Mouse (Mus musculus) splenic B cell, adult 2 months (primary cell): ENCODE data around the gene Col6a6.
"Not testable (repeated sequence)": the region's sequence is repeated elsewhere in the genome, so short reads cannot be mapped to it uniquely, and the experiment has no call there.

Experiments
- DNase-seq: peaks from one replicate; pipeline ENCODE4 v3.0.0-alpha.2; 2011; ENCODE audit warnings: low read depth, low spot score
- H3K27me3 ChIP-seq: 2 replicates; pipeline ENCODE4 v1.6.1; 2012; ENCODE audit warnings: mild to moderate bottlenecking, low read length, moderate library complexity, mixed read lengths; ENCODE audit not compliant: control insufficient read depth, poor library complexity, insufficient read depth, severe bottlenecking
- H3K36me3 ChIP-seq: 2 replicates; pipeline ENCODE4 v1.6.1; 2012; ENCODE audit warnings: mild to moderate bottlenecking, low read length, moderate library complexity, mixed read lengths; ENCODE audit not compliant: control insufficient read depth, poor library complexity, insufficient read depth, severe bottlenecking

Col6a6 gene

GRCm38 (mm10) chr9:105827791-105828385, at the start of gene Col6a6:
TSS of gene Col6a6 (minus strand) at chr9:105828160.
- Histone ChIP-seq H3K27me3 (no peaks in the 10 kb centered on the region), H3K36me3 (no peaks in the 10 kb centered on the region)
- DNase-seq: no peak

- no peaks in the 10 kb centered on the region; the same call in 1 of the 2 replicates for H3K27me3 ChIP-seq
- H3K36me3 ChIP-seq: no peaks in the 10 kb centered on the region
- no peak for DNase-seq
Measured at GRCm38 (mm10) chr9:105876124-105876523, 48.2 kb upstream of the Col6a6 start.

- DNase-seq: no peak
- H3K36me3 ChIP-seq: no peaks in the 10 kb centered on the region
- H3K27me3 ChIP-seq: no peaks in the 10 kb centered on the region; the same call in 1 of the 2 replicates
Measured at GRCm38 (mm10) chr9:105871643-105872042, 43.7 kb upstream of the Col6a6 start.

GRCm38 (mm10) chr9:105857773-105858172, 29.8 kb upstream of the Col6a6 start:
- peak; percentile 75 for DNase-seq
- no peaks in the 10 kb centered on the region for H3K36me3 ChIP-seq

DNA sequence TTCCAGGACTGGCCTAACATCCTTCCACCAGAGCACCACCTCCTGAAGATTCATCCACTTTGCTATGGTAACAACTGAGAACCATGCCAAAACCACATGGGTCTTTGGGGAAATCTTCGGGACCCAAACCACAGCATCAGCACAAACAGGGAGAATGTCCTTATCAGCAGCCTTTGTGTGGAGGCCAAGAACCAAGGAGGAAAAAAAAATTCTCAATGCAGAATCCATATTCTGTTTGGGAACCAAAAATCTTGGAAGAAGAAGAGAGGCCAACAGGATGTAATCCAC, 24.8 kb upstream of the Col6a6 start:
- H3K36me3 ChIP-seq: no peaks in the 10 kb centered on the region
- no peaks in the 10 kb centered on the region for H3K27me3 ChIP-seq

More at GRCm38 (mm10) chr9:105857773-105858172, 29.8 kb upstream of the Col6a6 start:
- H3K27me3 ChIP-seq: no peaks in the 10 kb centered on the region

DNA sequence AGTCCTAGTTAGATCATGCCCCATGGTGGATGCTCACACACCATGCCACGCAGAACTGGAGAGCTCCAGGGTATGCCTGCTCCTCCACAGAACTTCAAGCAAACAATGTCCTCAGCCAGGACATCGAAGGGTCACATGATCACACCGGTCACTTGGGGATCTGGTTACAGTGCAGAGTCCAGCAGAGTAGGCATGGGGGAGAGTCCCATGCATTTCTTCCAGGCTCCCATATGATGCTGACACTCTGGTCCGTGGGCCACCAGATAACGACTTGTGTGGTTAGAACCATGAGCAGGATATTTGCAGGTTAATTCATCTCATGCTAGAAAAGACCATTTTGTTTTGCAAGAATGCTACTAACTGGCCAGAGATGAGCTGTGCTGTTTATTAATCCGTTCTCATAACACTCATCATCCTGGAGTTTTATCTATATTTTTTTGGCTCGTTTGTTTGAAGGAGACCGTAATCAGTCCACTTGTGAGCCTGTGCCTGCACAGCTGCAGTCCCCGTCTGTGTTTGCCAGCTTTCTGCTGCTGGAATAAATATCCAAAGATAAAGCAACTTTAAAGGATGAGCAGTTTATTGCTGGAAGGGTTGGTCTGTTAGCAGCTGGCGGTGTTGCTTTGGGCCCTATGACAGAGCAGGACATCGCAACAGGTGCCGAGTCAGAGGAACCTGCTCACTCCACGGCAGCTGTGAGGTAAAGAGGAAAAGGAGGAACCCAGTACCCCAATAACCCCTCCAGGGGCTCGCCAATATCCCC, 24.2 kb upstream of the Col6a6 start:
- H3K36me3 ChIP-seq: no peaks in the 10 kb centered on the region
- no peak for DNase-seq
- H3K27me3 ChIP-seq: no peaks in the 10 kb centered on the region

More for the DNA sequence above, 24.8 kb upstream of the Col6a6 start:
- DNase-seq: no peak

DNA sequence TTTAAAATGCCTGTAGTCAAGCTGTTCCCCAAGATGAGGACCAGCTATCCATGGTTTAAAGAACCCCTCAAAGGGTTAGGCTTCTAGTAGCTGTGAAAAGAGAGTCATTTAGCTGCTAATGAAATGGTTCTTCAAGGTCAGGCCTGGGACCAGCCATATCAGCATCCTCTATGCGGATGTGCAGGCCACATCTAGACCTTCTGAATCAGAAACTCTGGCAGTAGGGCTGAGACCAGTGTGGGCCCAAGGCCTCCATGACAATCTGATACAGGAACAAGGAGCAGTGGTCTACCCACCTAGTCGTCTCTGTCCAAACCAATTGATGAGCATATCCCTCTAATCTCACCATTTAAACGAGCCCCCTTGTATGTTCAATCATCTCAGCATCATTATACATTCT, 23.1 kb upstream of the Col6a6 start:
- DNase-seq: no peak
- Histone ChIP-seq H3K27me3 (no peaks in the 10 kb centered on the region), H3K36me3 (no peaks in the 10 kb centered on the region)

GRCm38 (mm10) chr9:105848396-105848795, 20.4 kb upstream of the Col6a6 start:
- Histone ChIP-seq H3K36me3 (no peaks in the 10 kb centered on the region), H3K27me3 (no peaks in the 10 kb centered on the region)
- DNase-seq: no peak

- no peaks in the 10 kb centered on the region for H3K36me3 ChIP-seq
- no peaks in the 10 kb centered on the region for H3K27me3 ChIP-seq
- DNase-seq: no peak
Measured at GRCm38 (mm10) chr9:105847261-105847660, 19.3 kb upstream of the Col6a6 start.

DNA sequence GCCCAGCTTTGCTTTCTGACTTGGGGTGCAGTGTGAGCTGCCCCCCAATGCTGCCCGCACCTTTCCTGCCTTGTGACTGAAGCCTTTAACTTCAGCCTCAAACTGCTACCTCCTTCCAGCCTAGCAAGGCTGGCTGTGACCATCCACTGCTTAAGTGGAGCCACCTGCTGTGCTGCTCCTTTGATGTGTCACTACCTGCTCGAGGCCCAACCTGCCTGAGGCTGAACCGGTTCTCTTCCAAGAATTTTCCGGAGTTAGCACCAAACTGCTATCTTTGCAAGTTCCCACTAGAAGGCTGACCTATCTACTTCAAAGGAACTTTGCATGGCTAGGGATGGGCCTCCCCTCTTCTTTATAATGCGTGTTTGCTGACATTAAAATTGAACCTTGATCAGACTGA, 13.4 kb upstream of the Col6a6 start:
- not testable (repeated sequence) for DNase-seq, H3K27me3 ChIP-seq, H3K36me3 ChIP-seq

GRCm38 (mm10) chr9:105839147-105839515, 11.2 kb upstream of the Col6a6 start:
- no peak for DNase-seq
- H3K27me3 ChIP-seq: no peaks in the 10 kb centered on the region
- no peaks in the 10 kb centered on the region for H3K36me3 ChIP-seq

GRCm38 (mm10) chr9:105838396-105839146, 10.6 kb upstream of the Col6a6 start:
- no peak for DNase-seq
- Histone ChIP-seq H3K27me3 (no peaks in the 10 kb centered on the region), H3K36me3 (no peaks in the 10 kb centered on the region)

DNA sequence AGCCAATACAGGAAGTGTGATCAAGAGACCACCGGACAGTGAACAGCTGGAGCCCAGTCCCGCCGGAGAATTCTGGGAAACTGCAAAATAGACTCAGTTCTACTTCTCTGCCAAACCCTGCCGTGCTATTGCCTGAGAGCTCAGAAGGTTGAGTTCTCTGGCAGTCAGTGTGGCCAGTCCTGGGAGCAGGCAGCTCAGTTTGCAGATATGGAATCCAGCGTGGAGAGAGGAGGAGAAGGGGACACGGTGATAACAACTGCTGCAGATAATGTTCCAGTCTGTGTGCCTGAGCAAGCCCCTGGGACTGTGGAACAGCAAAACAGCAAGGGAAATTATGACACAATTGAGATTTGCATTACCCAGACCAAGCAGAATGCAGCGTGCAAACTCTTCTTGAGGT, 7.6 kb upstream of the Col6a6 start:
- DNase-seq: no peak

DNA sequence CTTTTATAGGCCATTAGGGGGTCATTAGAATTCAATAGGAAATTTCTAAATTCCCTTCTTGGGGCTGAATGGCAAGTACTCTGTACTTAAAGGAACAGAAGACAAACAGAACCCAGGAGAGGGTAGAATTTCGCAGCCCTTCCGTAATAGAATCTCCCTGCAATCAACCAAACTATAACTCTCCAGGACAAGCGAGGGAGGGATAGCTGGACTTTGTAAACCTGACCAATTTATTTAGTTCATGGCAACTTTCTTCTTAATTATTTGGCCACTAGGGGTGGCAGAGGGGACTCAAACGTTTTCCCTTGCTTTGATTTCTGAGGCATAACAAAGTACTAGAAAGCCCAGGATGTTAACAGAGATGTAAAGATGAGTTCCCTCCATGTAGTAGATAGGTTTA, 6.8 kb upstream of the Col6a6 start:
- peak; percentile 13 for DNase-seq
- Histone ChIP-seq H3K36me3 (no peaks in the 10 kb centered on the region), H3K27me3 (no peaks in the 10 kb centered on the region)

More for the DNA sequence above, 7.6 kb upstream of the Col6a6 start:
- Histone ChIP-seq H3K27me3 (no peaks in the 10 kb centered on the region), H3K36me3 (no peaks in the 10 kb centered on the region)

GRCm38 (mm10) chr9:105831291-105831690, 3.3 kb upstream of the Col6a6 start:
- DNase-seq: peak; percentile 73
- Histone ChIP-seq H3K27me3 (no peaks in the 10 kb centered on the region), H3K36me3 (no peaks in the 10 kb centered on the region)
